Mouse (Mus musculus) myocyte (in vitro differentiated cells): ENCODE measurements around the gene Stxbp2. TPM values are rescaled to one million over a fixed set of nuclear protein-coding genes. Genes with fewer than 3 reads are reported as not detected.

Source experiments
- H3K27me3 ChIP-seq: one replicate; pipeline ENCODE4 v1.6.1; 2011; ENCODE audit not compliant: control insufficient read depth, insufficient read depth, insufficient read length
- H3K36me3 ChIP-seq: one replicate; pipeline ENCODE4 v1.6.1; 2011; ENCODE audit not compliant: control insufficient read depth, insufficient read depth
- H3K4me2 ChIP-seq: one replicate; pipeline ENCODE4 v1.6.1; 2011; ENCODE audit warnings: low read depth, control low read depth
- H3K4me3 ChIP-seq: one replicate; pipeline ENCODE4 v1.5.1; 2011; ENCODE audit warnings: mild to moderate bottlenecking, control low read depth, moderate library complexity
- H3K79me2 ChIP-seq: one replicate; pipeline ENCODE4 v1.6.1; 2011; ENCODE audit not compliant: control insufficient read depth, insufficient read depth
- H3ac ChIP-seq: one replicate; pipeline ENCODE4 v1.6.1; 2011; ENCODE audit not compliant: control insufficient read depth, insufficient read length
- CEBPB ChIP-seq: IDR thresholded peaks from 2 replicates; pipeline ENCODE4 v1.6.1; 2011; ENCODE audit warnings: mild to moderate bottlenecking, moderate library complexity; ENCODE audit not compliant: poor library complexity, insufficient read depth, severe bottlenecking
- E2F4 ChIP-seq: IDR thresholded peaks from one replicate; pipeline ENCODE4 v1.6.1; 2011; ENCODE audit warnings: mild to moderate bottlenecking, control low read depth, moderate library complexity; ENCODE audit not compliant: insufficient read depth
- MAX ChIP-seq: IDR thresholded peaks from one replicate; pipeline ENCODE4 v1.6.1; 2011; ENCODE audit warnings: low read depth, mild to moderate bottlenecking, control low read depth
- MYOD1 ChIP-seq, 3 experiments: IDR thresholded peaks; one replicate each; pipeline ENCODE4 v1.6.1; 2011; ENCODE audit warnings: control low read depth in 2 of 3, low read depth in 2 of 3, mild to moderate bottlenecking in 2 of 3, moderate library complexity in 1 of 3; ENCODE audit not compliant: insufficient read length in 2 of 3, control insufficient read depth in 1 of 3
- MYOG ChIP-seq, 3 experiments: IDR thresholded peaks; one replicate each; pipeline ENCODE4 v1.6.1; 2011; ENCODE audit warnings: control low read depth in 2 of 3, low read depth in 2 of 3, mild to moderate bottlenecking in 2 of 3; ENCODE audit not compliant: insufficient read length in 2 of 3, control insufficient read depth in 1 of 3, insufficient read depth in 1 of 3
- POLR2A ChIP-seq: IDR thresholded peaks from one replicate; pipeline ENCODE4 v1.6.1; 2011; ENCODE audit warnings: low read depth, mild to moderate bottlenecking, control low read depth, moderate library complexity; ENCODE audit not compliant: insufficient read length
- POLR2AphosphoS2 ChIP-seq: IDR thresholded peaks from one replicate; pipeline ENCODE4 v1.6.1; 2011; ENCODE audit warnings: low read depth, control low read depth; ENCODE audit not compliant: insufficient read length
- REST ChIP-seq: IDR thresholded peaks from one replicate; pipeline ENCODE4 v1.6.1; 2011; ENCODE audit warnings: mild to moderate bottlenecking, control low read depth, moderate library complexity; ENCODE audit not compliant: insufficient read depth, insufficient read length
- SRF ChIP-seq: IDR thresholded peaks from one replicate; pipeline ENCODE4 v1.6.1; 2011; ENCODE audit warnings: low read depth; ENCODE audit not compliant: control insufficient read depth, insufficient read length
- TCF12 ChIP-seq: IDR thresholded peaks from one replicate; pipeline ENCODE4 v1.6.1; 2011; ENCODE audit warnings: mild to moderate bottlenecking, control low read depth; ENCODE audit not compliant: poor library complexity, insufficient read depth, severe bottlenecking
- TCF3 ChIP-seq: IDR thresholded peaks from one replicate; pipeline ENCODE4 v1.6.1; 2011; ENCODE audit warnings: low read depth, control low read depth; ENCODE audit not compliant: insufficient read length
- USF1 ChIP-seq: IDR thresholded peaks from one replicate; pipeline ENCODE4 v1.6.1; 2011; ENCODE audit warnings: low read depth, mild to moderate bottlenecking, control low read depth, moderate library complexity
- polyA plus RNA-seq: library from polyadenylated mRNA; unstranded; fragments of >200 nt; fragmentation: generic; extraction: Trizol; gene quantifications from one replicate; pipeline ENCODE4 v1.2.1, GENCODE M21; 2012; ENCODE audit warnings: missing spikeins

Gene Stxbp2
- polyA plus RNA-seq, 1 experiment, result 7.7 TPM

DNA sequence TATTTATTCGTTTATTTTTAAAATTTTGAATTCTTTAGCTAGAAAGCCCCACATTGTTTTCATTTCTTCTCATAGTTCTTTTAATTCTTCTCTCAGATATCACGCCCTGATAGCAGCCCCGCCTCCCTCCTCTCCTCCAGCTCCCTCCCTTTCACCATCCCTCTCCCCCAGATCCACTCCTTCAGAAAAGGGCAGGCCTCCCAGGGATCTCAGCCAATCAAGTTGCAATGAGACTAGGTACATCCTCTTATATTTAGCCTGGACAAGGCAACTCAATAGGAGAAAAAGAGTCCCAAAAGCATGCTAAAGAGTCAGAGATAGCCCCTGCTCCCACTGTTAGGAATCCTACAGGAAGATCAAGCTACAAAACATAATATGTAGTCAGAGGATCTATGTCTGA is 43.9 kb downstream of the Stxbp2 start:
- peaks cover 26% of the 10 kb centered on the region for H3K79me2 ChIP-seq
- TF ChIP-seq E2F4 (no peak), SRF (no peak), REST (no peak), MYOG (IDR thresholded peaks at IDR 0.05; ENCODE audit: control insufficient read depth in 1 of 3, insufficient read depth in 1 of 3, insufficient read length in 2 of 3, low read depth in 2 of 3) (no peak), USF1 (no peak), POLR2AphosphoS2 (no peak), TCF3 (no peak), CEBPB (no peak), TCF12 (no peak), POLR2A (no peak), MYOD1 (IDR thresholded peaks at IDR 0.05; ENCODE audit: control insufficient read depth in 1 of 3, insufficient read length in 2 of 3, low read depth in 2 of 3) (no peak), MAX (no peak)
- H3ac ChIP-seq, result no peak overlapping the region
- H3K27me3 ChIP-seq, result no peaks in the 10 kb centered on the region
- H3K36me3 ChIP-seq, result peaks cover 4% of the 10 kb centered on the region
- H3K4me3 ChIP-seq, result no peak overlapping the region
- no peak overlapping the region for H3K4me2 ChIP-seq

DNA sequence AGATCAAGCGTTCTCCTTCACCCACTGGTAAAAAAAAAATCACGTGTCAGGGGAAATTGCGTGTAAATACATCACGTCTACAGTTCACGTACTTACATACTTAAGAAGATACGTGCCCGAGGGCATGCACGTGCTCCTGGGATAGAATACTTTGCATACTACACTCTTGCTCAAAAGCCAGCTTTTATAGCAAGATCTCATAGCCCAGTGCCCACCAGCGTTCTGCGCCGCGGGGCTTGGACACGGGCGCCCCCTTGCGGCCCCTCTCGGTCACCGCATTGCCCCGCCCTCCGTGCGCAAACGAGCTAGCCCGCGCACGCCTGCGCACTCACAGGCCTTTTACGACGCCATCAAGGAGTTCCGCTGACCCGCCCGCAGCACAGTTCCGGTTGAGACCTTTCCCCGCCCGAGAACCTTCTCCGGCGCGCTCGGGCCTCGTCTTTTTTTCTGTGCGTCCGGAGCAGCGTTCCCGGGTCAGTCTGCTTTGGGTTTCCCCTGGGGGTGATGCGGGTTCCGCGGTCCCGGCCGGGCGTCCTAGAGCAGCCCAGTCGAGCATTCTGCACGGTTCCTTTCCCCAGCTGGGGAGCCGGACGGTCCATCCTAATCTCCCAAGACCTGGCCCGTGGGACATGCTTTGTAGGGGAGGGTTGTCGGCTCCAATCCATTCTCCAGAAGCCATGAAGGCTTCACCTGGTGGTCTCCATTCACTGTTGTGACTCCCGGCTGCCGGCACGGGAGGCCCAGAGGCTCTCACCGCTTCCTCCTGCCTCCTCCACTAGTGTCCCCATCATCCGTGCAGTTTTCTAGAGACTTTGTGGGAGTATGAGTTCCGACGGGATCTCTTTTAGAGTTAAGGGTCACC is 45.6 kb downstream of the Stxbp2 start, which contains the start of gene Trappc5:
Gene Trappc5, plus strand, starts transcription at position 169 of the 862 bp plus-strand sequence.
- H3K4me3 ChIP-seq, result peak within 1 kb of the TSS; percentile 83
- TF ChIP-seq POLR2A (peak; percentile 83), TCF12 (no peak), REST (no peak), CEBPB (no peak), MYOG (IDR thresholded peaks at IDR 0.05; ENCODE audit: control insufficient read depth in 1 of 3, insufficient read depth in 1 of 3, insufficient read length in 2 of 3, low read depth in 2 of 3) (peak in 1 of 3 experiments; percentile 34), POLR2AphosphoS2 (peak; percentile 79), USF1 (peak; percentile 28), MAX (no peak), E2F4 (no peak), MYOD1 (IDR thresholded peaks at IDR 0.05; ENCODE audit: control insufficient read depth in 1 of 3, insufficient read length in 2 of 3, low read depth in 2 of 3) (no peak), TCF3 (no peak), SRF (no peak)
- peak within 1 kb of the TSS; percentile 82 for H3K4me2 ChIP-seq
- H3K27me3 ChIP-seq, result no peaks in the 10 kb centered on the region
- H3ac ChIP-seq, result peak within 1 kb of the TSS; percentile 15
- H3K79me2 ChIP-seq, result peaks cover 26% of the 10 kb centered on the region
- H3K36me3 ChIP-seq, result peaks cover 11% of the 10 kb centered on the region

- Histone ChIP-seq H3K27me3 (no peaks in the 10 kb centered on the region), H3K79me2 (peaks cover 26% of the 10 kb centered on the region)
- no peak for TF ChIP-seq POLR2A
- no peak for TF ChIP-seq USF1
- TF ChIP-seq MAX, result no peak
- TF ChIP-seq TCF3, result no peak
- TF ChIP-seq SRF, result no peak
- no peak for TF ChIP-seq MYOG (IDR thresholded peaks at IDR 0.05; ENCODE audit: control insufficient read depth in 1 of 3, insufficient read depth in 1 of 3, insufficient read length in 2 of 3, low read depth in 2 of 3)
- no peak for TF ChIP-seq E2F4
- TF ChIP-seq CEBPB, result no peak
- no peak for TF ChIP-seq POLR2AphosphoS2
Measured at GRCm38 (mm10) chr8:3676993-3677579, 46.3 kb downstream of the Stxbp2 start.

GRCm38 (mm10) chr8:3678831-3679230 is 48.1 kb downstream of the Stxbp2 start:
- no peak overlapping the region for H3K4me3 ChIP-seq
- H3K36me3 ChIP-seq, result peaks cover 12% of the 10 kb centered on the region
- no peaks in the 10 kb centered on the region for H3K27me3 ChIP-seq
- H3K79me2 ChIP-seq, result peaks cover 26% of the 10 kb centered on the region
- TF ChIP-seq REST, result no peak
- no peak for TF ChIP-seq TCF3
- no peak overlapping the region for H3K4me2 ChIP-seq
- no peak overlapping the region for H3ac ChIP-seq

More at GRCm38 (mm10) chr8:3676993-3677579, 46.3 kb downstream of the Stxbp2 start:
- Histone ChIP-seq H3K4me3 (peak overlapping the region; percentile 83), H3ac (peak overlapping the region; percentile 15), H3K36me3 (peaks cover 12% of the 10 kb centered on the region), H3K4me2 (peak overlapping the region; percentile 78)

DNA sequence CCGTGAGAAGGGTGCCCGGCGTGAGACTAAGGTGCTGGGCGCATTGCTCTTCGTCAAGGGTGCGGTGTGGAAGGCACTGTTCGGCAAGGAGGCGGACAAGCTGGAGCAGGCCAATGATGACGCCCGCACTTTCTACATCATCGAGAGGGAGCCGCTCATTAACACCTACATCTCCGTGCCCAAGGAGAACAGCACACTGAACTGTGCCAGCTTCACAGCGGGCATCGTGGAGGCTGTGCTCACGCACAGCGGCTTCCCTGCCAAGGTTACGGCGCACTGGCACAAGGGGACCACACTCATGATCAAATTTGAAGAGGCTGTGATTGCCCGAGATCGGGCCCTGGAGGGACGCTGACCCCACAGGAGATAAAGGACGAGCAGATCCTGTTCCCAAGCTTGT is 48.5 kb downstream of the Stxbp2 start:
- no peak overlapping the region for H3ac ChIP-seq
- H3K4me2 ChIP-seq, result no peak overlapping the region
- peaks cover 12% of the 10 kb centered on the region for H3K36me3 ChIP-seq
- H3K79me2 ChIP-seq, result peaks cover 26% of the 10 kb centered on the region
- no peaks in the 10 kb centered on the region for H3K27me3 ChIP-seq
- TF ChIP-seq MYOG (IDR thresholded peaks at IDR 0.05; ENCODE audit: control insufficient read depth in 1 of 3, insufficient read depth in 1 of 3, insufficient read length in 2 of 3, low read depth in 2 of 3), result no peak
- TF ChIP-seq USF1, result no peak
- TF ChIP-seq TCF12, result no peak
- no peak for TF ChIP-seq REST
- TF ChIP-seq POLR2A, result no peak
- TF ChIP-seq MAX, result no peak
- TF ChIP-seq E2F4, result no peak
- TF ChIP-seq POLR2AphosphoS2, result no peak
- TF ChIP-seq MYOD1 (IDR thresholded peaks at IDR 0.05; ENCODE audit: control insufficient read depth in 1 of 3, insufficient read length in 2 of 3, low read depth in 2 of 3), result no peak
- no peak for TF ChIP-seq CEBPB
- TF ChIP-seq TCF3, result no peak
- no peak for TF ChIP-seq SRF
- no peak overlapping the region for H3K4me3 ChIP-seq
